Mouse (Mus musculus) heart, embryonic 14.5 days (tissue): Measurements from ENCODE around the gene Olfr1016. TPM values are rescaled to one million over a fixed set of nuclear protein-coding genes. Genes with fewer than 3 reads are reported as not detected.

ENCODE experiments used
- ATAC-seq: fragments of 200-750 bp; cut with Nextera tagmentation; 2 replicates; pipeline ENCODE4 v1.8.0; 2017; ENCODE audit warnings: low read depth, moderate TSS enrichment; ENCODE audit not compliant: insufficient number of reproducible peaks, insufficient read depth, low FRiP score
- H3K27ac ChIP-seq, 2 experiments: fragments of 200-500 bp in 1 of 2; fragments of 300-500 bp in 1 of 2; sonication (generic) in 1 of 2; replicated peaks in 1 of 2; 2 replicates each; pipeline ENCODE4 v1.5.1; 2012 to 2014; ENCODE audit warnings: low read depth in 2 of 2, low read length in 2 of 2, control low read depth in 1 of 2, mild to moderate bottlenecking in 1 of 2, mixed read lengths in 1 of 2; ENCODE audit not compliant: control insufficient read depth in 1 of 2, insufficient read depth in 1 of 2
- H3K27me3 ChIP-seq: fragments of 300-500 bp; sonication (generic); 2 replicates; pipeline ENCODE4 v1.6.1; 2014; ENCODE audit warnings: mild to moderate bottlenecking, low read length, control low read depth; ENCODE audit not compliant: control insufficient read depth, insufficient read depth
- H3K36me3 ChIP-seq: fragments of 300-500 bp; sonication (generic); 2 replicates; pipeline ENCODE4 v1.6.1; 2014; ENCODE audit warnings: mild to moderate bottlenecking, control low read depth, low read length, mixed read lengths; ENCODE audit not compliant: control insufficient read depth, insufficient read depth
- H3K4me1 ChIP-seq, 2 experiments: fragments of 200-500 bp in 1 of 2; fragments of 300-500 bp in 1 of 2; sonication (generic) in 1 of 2; 2 replicates each; pipeline ENCODE4 v1.6.1; 2012 to 2014; ENCODE audit warnings: low read length in 2 of 2, control low read depth in 1 of 2, mixed read lengths in 1 of 2; ENCODE audit not compliant: control insufficient read depth in 2 of 2, insufficient read depth in 2 of 2
- H3K4me2 ChIP-seq: fragments of 300-500 bp; sonication (generic); 2 replicates; pipeline ENCODE4 v1.6.1; 2014; ENCODE audit warnings: mild to moderate bottlenecking, low read length
- H3K4me3 ChIP-seq, 2 experiments: fragments of 200-500 bp in 1 of 2; fragments of 300-500 bp in 1 of 2; sonication (generic) in 1 of 2; 2 replicates each; pipeline ENCODE4 v1.5.1; 2012 to 2014; ENCODE audit warnings: low read length in 2 of 2, mild to moderate bottlenecking in 2 of 2, control low read depth in 1 of 2, low read depth in 1 of 2, moderate library complexity in 1 of 2; ENCODE audit not compliant: control insufficient read depth in 1 of 2, insufficient read depth in 1 of 2
- H3K9ac ChIP-seq: fragments of 300-500 bp; sonication (generic); 2 replicates; pipeline ENCODE4 v1.6.1; 2014; ENCODE audit warnings: mild to moderate bottlenecking, low read length
- H3K9me3 ChIP-seq: fragments of 300-500 bp; sonication (generic); 2 replicates; pipeline ENCODE4 v1.6.1; 2016; ENCODE audit warnings: low read length, control low read depth; ENCODE audit not compliant: control insufficient read depth
- WGBS: fragments of 180-500 bp; shearing (Covaris S2); extraction: QIAGEN DNeasy Blood & Tissue Kit; methylation state at CpG from one replicate; pipeline ENCODE4 v1.1.7; 2014; 5-methylcytosine and 5-hydroxymethylcytosine counted together
- polyA plus RNA-seq: library from polyadenylated mRNA; unstranded; fragments of >200 nt; fragmentation: Nextera tagmentation; extraction: Ambion mirVana; gene quantifications from 2 replicates; pipeline ENCODE4 v1.2.1, GENCODE M21; 2014

The Olfr1016 gene
- not detected in 2 replicates for polyA plus RNA-seq

DNA sequence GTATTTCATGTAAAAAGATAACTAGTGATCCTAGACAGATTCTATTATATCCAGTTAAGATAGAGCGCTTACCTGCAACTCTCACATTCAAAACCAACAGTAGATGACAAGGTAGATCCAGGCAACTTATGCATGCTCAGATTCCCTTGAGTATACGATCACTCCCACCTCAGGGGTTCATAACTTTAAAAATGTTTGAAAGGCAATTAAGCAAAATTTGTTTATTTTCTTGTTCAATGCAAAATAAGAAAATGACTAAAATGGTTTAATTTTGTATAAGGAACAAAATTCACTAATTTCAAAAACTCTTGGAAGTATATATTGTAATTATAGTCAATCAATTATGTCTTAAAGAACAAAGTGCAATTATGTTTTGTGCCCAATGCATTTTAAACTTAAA lies at the start of gene Olfr1016:
Gene Olfr1016, minus strand, starts transcription at position 101 of the 400 bp plus-strand sequence.
- no peak for ATAC-seq
- Histone ChIP-seq H3K36me3 (no peaks in the 10 kb centered on the region), H3K9ac (no peak within 1 kb of the TSS), H3K27ac (no peak within 1 kb of the TSS), H3K4me1 (no peaks in the 10 kb centered on the region), H3K27me3 (no peaks in the 10 kb centered on the region), H3K4me3 (no peak within 1 kb of the TSS), H3K4me2 (no peak within 1 kb of the TSS), H3K9me3 (no peaks in the 10 kb centered on the region)
- WGBS = 85% methylated on average over 2 of the region's 2 CpGs

DNA sequence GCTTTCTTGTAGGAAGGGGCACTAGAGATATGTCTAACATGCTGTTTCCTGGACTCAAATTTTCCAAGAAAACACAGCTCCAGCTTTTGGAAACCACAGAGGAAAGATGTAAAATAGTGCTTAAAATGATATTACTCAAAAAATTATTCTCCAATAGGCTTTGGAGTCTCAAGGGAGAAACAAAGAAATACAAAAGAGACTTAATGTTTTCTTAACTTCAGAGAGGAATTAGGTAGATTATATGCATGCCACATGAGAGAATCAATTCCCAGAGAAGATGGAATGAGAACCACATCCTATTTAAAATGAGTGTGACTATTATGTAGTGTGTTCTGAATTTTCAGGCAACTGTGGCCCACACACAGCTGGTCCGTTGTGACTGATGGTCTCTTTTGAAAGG lies 44.4 kb upstream of the Olfr1016 start, which contains the start of gene Olfr1020:
Gene Olfr1020, plus strand, starts transcription at position 301 of the 400 bp plus-strand sequence.
- Histone ChIP-seq H3K27ac (no peak within 1 kb of the TSS), H3K36me3 (no peaks in the 10 kb centered on the region), H3K9me3 (no peaks in the 10 kb centered on the region), H3K4me3 (no peak within 1 kb of the TSS), H3K9ac (no peak within 1 kb of the TSS), H3K27me3 (no peaks in the 10 kb centered on the region), H3K4me1 (no peaks in the 10 kb centered on the region), H3K4me2 (no peak within 1 kb of the TSS)
- 69% methylated on average over 1 of the region's 1 CpGs for WGBS
- ATAC-seq = no peak

DNA sequence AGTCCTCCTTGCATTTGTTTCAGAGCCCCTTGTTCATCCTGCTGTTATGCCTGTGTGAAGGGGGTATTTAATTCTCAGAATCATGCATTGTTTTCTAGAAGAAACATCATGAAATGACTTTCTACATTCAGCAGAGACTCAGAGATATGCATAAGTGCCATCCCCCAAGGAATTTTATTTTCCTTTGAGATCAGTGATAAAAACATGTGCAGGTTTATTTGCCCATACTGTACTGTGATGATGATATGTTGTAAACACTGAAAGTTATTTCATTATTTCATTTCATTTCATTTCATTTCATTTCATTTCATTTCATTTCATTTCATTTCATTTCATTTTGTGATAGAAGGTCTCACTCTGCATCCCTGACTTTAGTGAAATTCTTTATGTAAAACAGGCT lies 43.0 kb upstream of the Olfr1016 start, which contains the start of gene Olfr1019:
Gene Olfr1019, minus strand, starts transcription at position 101 of the 400 bp plus-strand sequence.
- H3K4me3 ChIP-seq = no peak within 1 kb of the TSS
- ATAC-seq = no peak
- no peaks in the 10 kb centered on the region for H3K4me1 ChIP-seq
- no peak within 1 kb of the TSS for H3K27ac ChIP-seq
- no peak within 1 kb of the TSS for H3K4me2 ChIP-seq
- no peaks in the 10 kb centered on the region for H3K27me3 ChIP-seq
- no peaks in the 10 kb centered on the region for H3K36me3 ChIP-seq
- no peak within 1 kb of the TSS for H3K9ac ChIP-seq
- H3K9me3 ChIP-seq = no peaks in the 10 kb centered on the region

DNA sequence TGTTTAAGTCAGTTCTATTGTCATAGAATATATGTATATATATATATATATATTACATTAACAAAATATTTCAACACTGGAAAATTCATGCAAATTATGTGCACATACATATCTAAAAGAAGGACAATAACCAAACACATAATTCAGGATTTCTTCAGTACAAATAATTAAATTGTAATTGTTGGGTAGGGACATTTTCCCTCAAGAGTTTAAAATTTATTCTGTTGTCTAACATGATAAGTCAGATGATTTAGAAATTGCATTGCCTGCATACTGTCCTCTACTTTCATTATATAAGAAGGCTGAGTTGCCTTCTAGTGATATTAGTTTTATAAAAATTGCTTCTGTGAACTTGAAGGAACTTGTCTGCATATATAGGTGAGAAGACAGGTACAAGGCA lies 15.8 kb upstream of the Olfr1016 start, which contains the start of gene Olfr1018:
Gene Olfr1018, plus strand, starts transcription at position 301 of the 400 bp plus-strand sequence.
- no peak within 1 kb of the TSS for H3K4me2 ChIP-seq
- H3K4me3 ChIP-seq = no peak within 1 kb of the TSS
- no peak within 1 kb of the TSS for H3K9ac ChIP-seq
- no peaks in the 10 kb centered on the region for H3K9me3 ChIP-seq
- ATAC-seq = no peak
- no peak within 1 kb of the TSS for H3K27ac ChIP-seq
- H3K36me3 ChIP-seq = no peaks in the 10 kb centered on the region
- no peaks in the 10 kb centered on the region for H3K4me1 ChIP-seq
- H3K27me3 ChIP-seq = no peaks in the 10 kb centered on the region

DNA sequence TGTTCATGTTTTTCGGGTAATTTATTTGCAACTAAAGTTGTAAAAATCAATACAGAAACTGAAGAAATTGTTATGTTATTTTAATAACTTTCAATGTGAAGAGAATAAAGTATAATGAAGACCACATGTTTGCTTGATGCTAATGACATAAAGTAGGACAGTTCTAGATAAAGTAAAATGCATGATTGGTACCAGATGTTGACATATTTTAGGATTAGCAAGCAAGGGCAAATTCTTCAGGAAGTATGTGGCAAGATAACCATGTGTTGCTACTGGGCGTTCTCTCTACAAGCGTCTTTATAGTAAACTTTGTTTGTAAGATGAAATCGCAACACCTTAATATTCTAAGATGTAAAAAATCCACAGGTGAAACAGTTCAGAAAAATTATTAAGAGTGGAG lies 2.2 kb upstream of the Olfr1016 start:
- no peaks in the 10 kb centered on the region for H3K27me3 ChIP-seq
- H3K4me2 ChIP-seq = no peak overlapping the region
- no peak overlapping the region for H3K27ac ChIP-seq
- H3K36me3 ChIP-seq = no peaks in the 10 kb centered on the region
- 67% methylated on average over 4 of the region's 4 CpGs for WGBS
- H3K4me1 ChIP-seq = no peaks in the 10 kb centered on the region
- no peaks in the 10 kb centered on the region for H3K9me3 ChIP-seq
- ATAC-seq = no peak
- H3K4me3 ChIP-seq = no peak overlapping the region
- H3K9ac ChIP-seq = no peak overlapping the region

DNA sequence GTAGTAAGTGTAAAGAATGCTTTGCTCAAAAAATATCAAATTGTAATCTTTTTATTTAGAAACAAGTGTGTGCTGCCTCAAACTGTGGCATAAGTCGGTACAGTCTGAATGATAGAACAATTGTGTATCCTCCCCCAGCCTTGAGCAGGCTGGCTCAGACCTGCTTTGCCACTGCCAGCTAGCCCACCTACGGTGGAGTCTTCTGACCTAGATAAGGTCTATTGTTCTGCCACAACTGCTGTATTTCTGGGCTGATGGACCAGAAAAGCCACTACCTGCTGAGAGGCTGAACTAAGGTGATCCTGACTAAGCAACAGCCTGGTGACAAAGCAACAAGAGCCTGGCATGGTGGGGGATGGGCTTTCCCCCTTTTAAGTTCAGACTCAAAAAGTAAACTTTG lies 10.0 kb downstream of the Olfr1016 start:
- Histone ChIP-seq H3K27ac (no peak overlapping the region), H3K36me3 (no peaks in the 10 kb centered on the region), H3K27me3 (no peaks in the 10 kb centered on the region), H3K9me3 (no peaks in the 10 kb centered on the region), H3K4me3 (no peak overlapping the region), H3K9ac (no peak overlapping the region), H3K4me1 (no peaks in the 10 kb centered on the region), H3K4me2 (no peak overlapping the region)
- ATAC-seq = no peak
- WGBS = 66% methylated on average over 2 of the region's 2 CpGs

DNA sequence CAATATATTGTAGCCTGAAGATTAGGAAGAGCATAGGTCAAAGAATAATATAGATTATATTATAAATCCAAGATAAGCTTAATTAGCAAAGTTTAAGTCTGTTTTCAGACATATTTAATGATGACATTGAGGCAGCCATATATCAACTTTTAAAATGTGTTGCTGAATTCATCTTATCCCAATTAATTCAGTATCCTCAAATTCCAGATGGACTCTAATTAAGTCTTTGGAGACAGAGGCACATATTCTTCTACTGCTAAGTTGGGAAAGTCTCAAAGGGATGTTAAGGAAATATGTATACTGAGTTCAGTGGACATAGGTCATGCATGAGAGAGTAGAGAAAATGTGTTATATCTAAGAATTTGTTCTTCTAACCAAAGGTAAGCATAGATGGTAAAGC lies 20.6 kb downstream of the Olfr1016 start, which contains the start of gene Olfr1015:
Gene Olfr1015, plus strand, starts transcription at position 301 of the 400 bp plus-strand sequence.
- H3K9ac ChIP-seq = no peak within 1 kb of the TSS
- H3K4me2 ChIP-seq = no peak within 1 kb of the TSS
- H3K4me1 ChIP-seq = no peaks in the 10 kb centered on the region
- no peak within 1 kb of the TSS for H3K27ac ChIP-seq
- H3K9me3 ChIP-seq = no peaks in the 10 kb centered on the region
- no peak for ATAC-seq
- no peak within 1 kb of the TSS for H3K4me3 ChIP-seq
- no peaks in the 10 kb centered on the region for H3K36me3 ChIP-seq
- no peaks in the 10 kb centered on the region for H3K27me3 ChIP-seq

DNA sequence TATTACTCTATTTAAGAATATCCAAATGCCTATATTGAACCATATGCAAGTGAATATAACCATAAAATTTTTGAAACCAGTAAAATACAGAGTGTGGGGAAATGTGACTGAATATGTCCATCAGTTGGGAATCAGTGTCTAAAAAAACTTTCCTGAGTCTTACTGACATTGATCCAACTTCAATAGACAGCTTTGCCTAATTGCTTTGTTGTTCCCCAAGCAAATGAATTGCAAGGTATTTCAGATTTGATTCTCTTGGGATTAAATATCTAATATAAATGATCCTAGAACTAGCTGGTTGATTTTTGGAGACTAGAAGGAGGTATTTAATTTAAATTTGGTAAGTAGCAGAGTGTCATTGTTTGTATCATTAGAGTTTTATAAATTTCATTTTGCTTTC lies 29.9 kb downstream of the Olfr1016 start, which contains the start of gene Olfr1014:
Gene Olfr1014, plus strand, starts transcription at position 301 of the 400 bp plus-strand sequence.
- Histone ChIP-seq H3K9me3 (no peaks in the 10 kb centered on the region), H3K36me3 (no peaks in the 10 kb centered on the region), H3K4me2 (no peak within 1 kb of the TSS), H3K27me3 (no peaks in the 10 kb centered on the region), H3K4me3 (no peak within 1 kb of the TSS), H3K4me1 (no peaks in the 10 kb centered on the region), H3K9ac (no peak within 1 kb of the TSS), H3K27ac (no peak within 1 kb of the TSS)
- ATAC-seq = no peak
